ENCODE assay signal across 8 mouse cellular contexts in the genomic region with DNA sequence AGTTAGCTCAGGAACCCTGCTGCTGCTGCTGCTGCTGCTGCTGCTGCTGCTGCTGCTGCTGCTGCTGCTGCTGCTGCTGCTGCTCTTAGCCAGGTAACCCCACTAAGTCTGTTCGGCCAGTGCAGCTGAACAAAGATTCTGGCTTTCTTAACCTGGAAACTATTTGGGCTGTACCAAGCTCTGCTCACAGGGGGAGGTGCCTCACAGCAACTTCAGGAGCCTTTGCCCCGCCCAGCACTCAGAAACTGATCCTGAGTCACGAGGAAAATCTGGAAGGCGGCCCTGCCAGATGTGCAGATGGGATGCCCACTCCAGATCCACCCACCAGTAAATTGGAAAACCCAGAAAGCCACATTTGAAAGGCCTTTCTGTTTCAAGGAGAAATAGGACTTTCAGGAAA. TPM values are rescaled to one million over a fixed set of nuclear protein-coding genes. Genes with fewer than 3 reads are reported as not detected.
A peak's percentile ranks its signal among the peaks of the same experiment; 100 is the strongest.
DNase-seq lines count a peak whose midpoint lies in the region; ATAC-seq and TF ChIP-seq lines count a peak whose summit lies in the region.

A gene (minus strand): TSS at position 203 of the 400 bp plus-strand sequence.

- peak within 1 kb of the TSS; percentile 51 for H3K4me2 ChIP-seq in heart, embryonic 15.5 days
- H3K4me2 ChIP-seq in limb, embryonic 14.5 days (replicated peaks; ENCODE audit: low read depth, low read length, severe bottlenecking), result peak within 1 kb of the TSS; percentile 47
- H3K4me2 ChIP-seq in stomach, embryonic 14.5 days (replicated peaks; ENCODE audit: low read depth, low read length), result peak within 1 kb of the TSS; percentile 39
- H3K4me2 ChIP-seq in forebrain, embryonic 15.5 days (replicated peaks), result no peak within 1 kb of the TSS

- no peaks in the 10 kb centered on the region for H3K36me3 ChIP-seq in heart, embryonic 15.5 days
- H3K36me3 ChIP-seq in limb, embryonic 14.5 days (ENCODE audit: control insufficient read depth, insufficient read depth, low read length), result no peaks in the 10 kb centered on the region
- H3K36me3 ChIP-seq in stomach, embryonic 14.5 days (ENCODE audit: control insufficient read depth, insufficient read depth, low read length), result no peaks in the 10 kb centered on the region
- no peaks in the 10 kb centered on the region for H3K36me3 ChIP-seq in forebrain, embryonic 15.5 days

- no peaks in the 10 kb centered on the region for H3K27me3 ChIP-seq in heart, embryonic 15.5 days
- no peaks in the 10 kb centered on the region for H3K27me3 ChIP-seq in limb, embryonic 14.5 days (ENCODE audit: control insufficient read depth, insufficient read depth, low read length)
- 0 out of 2 replicates have a peak, but pooled peaks cover 2% of the 10 kb centered on the region for H3K27me3 ChIP-seq in stomach, embryonic 14.5 days (ENCODE audit: control insufficient read depth, insufficient read depth, low read length)
- no peaks in the 10 kb centered on the region for H3K27me3 ChIP-seq in forebrain, embryonic 15.5 days

- no peak for TF ChIP-seq POLR2A in limb, embryonic 14.5 days (IDR thresholded peaks at IDR 0.05; ENCODE audit: borderline replicate concordance, extremely low read depth, insufficient read depth, insufficient read length)

- no peaks in the 10 kb centered on the region for H3K4me1 ChIP-seq in heart, embryonic 15.5 days (replicated peaks)
- peaks cover 3% of the 10 kb centered on the region; the same call in 1 of the 2 replicates for H3K4me1 ChIP-seq in limb, embryonic 14.5 days (ENCODE audit: control insufficient read depth, insufficient read depth, low read length)
- no peaks in the 10 kb centered on the region for H3K4me1 ChIP-seq in stomach, embryonic 14.5 days (ENCODE audit: control insufficient read depth, insufficient read depth, low read length)
- H3K4me1 ChIP-seq in forebrain, embryonic 15.5 days, result no peaks in the 10 kb centered on the region

- H3K9me3 ChIP-seq in heart, embryonic 15.5 days (replicated peaks), result no peaks in the 10 kb centered on the region
- no peaks in the 10 kb centered on the region for H3K9me3 ChIP-seq in limb, embryonic 14.5 days (ENCODE audit: control insufficient read depth, low read length)
- H3K9me3 ChIP-seq in stomach, embryonic 14.5 days (ENCODE audit: control insufficient read depth, low read depth, low read length), result no peaks in the 10 kb centered on the region
- no peaks in the 10 kb centered on the region for H3K9me3 ChIP-seq in forebrain, embryonic 15.5 days

- 17% methylated on average over 4 of the region's 4 CpGs for WGBS in heart, embryonic 15.5 days
- 25% methylated on average over 4 of the region's 4 CpGs for WGBS in limb, embryonic 14.5 days
- WGBS in stomach, embryonic 14.5 days, result 25% methylated on average over 4 of the region's 4 CpGs
- 40% methylated on average over 4 of the region's 4 CpGs for WGBS in forebrain, embryonic 15.5 days

- peak within 1 kb of the TSS; percentile 47 for H3K4me3 ChIP-seq in heart, embryonic 15.5 days
- peak within 1 kb of the TSS; percentile 48 for H3K4me3 ChIP-seq in limb, embryonic 14.5 days (replicated peaks; ENCODE audit: low read length)
- H3K4me3 ChIP-seq in stomach, embryonic 14.5 days (ENCODE audit: low read depth, low read length), result peak within 1 kb of the TSS; percentile 33
- H3K4me3 ChIP-seq in forebrain, embryonic 15.5 days, result no peak within 1 kb of the TSS

- peak; percentile 2 for DNase-seq in ovary, postnatal 14 days (ENCODE audit: low spot score)
- DNase-seq in ovary, postnatal 36 days (ENCODE audit: low spot score), result no peak
- peak; percentile 86 for DNase-seq in limb, embryonic 14.5 days (ENCODE audit: low spot score)
- DNase-seq in thymus, postnatal 14 days, result no peak
- DNase-seq in adrenal gland, postnatal 36 days, result no peak

- H3K27ac ChIP-seq in heart, embryonic 15.5 days, result peak within 1 kb of the TSS; percentile 40; the same call in 1 of the 2 replicates
- peak within 1 kb of the TSS; percentile 75 for H3K27ac ChIP-seq in limb, embryonic 14.5 days (replicated peaks; ENCODE audit: low read depth, low read length)
- H3K27ac ChIP-seq in stomach, embryonic 14.5 days (ENCODE audit: low read length), result no peak within 1 kb of the TSS
- H3K27ac ChIP-seq in forebrain, embryonic 15.5 days (replicated peaks), result no peak within 1 kb of the TSS

- H3K9ac ChIP-seq in heart, embryonic 15.5 days, result peak within 1 kb of the TSS; percentile 9; the same call in 1 of the 2 replicates
- peak within 1 kb of the TSS; percentile 66 for H3K9ac ChIP-seq in limb, embryonic 14.5 days (ENCODE audit: low read depth, low read length, severe bottlenecking)
- peak within 1 kb of the TSS; percentile 21; the same call in 1 of the 2 replicates for H3K9ac ChIP-seq in stomach, embryonic 14.5 days (replicated peaks; ENCODE audit: low read depth, low read length)
- H3K9ac ChIP-seq in forebrain, embryonic 15.5 days (replicated peaks), result no peak within 1 kb of the TSS

- ATAC-seq in heart, embryonic 15.5 days (replicated peaks; ENCODE audit: insufficient number of reproducible peaks, insufficient read depth, low FRiP score, low read depth), result peak; percentile 74; the same call in 1 of the 2 replicates
- peak; percentile 90 for ATAC-seq in limb, embryonic 14.5 days (ENCODE audit: low FRiP score, low read depth)
- ATAC-seq in stomach, embryonic 14.5 days (ENCODE audit: insufficient number of reproducible peaks, insufficient read depth, low FRiP score, low read depth), result peak; percentile 82
- ATAC-seq in forebrain, embryonic 15.5 days (replicated peaks), result no peak

RNA-seq across cellular contexts. Expression of the gene that starts here (rescaled TPM):
- polyA plus RNA-seq in heart, embryonic 15.5 days (2015; fragmentation: Nextera tagmentation; extraction: Ambion mirVana), result 88.8 and 108 TPM in 2 replicates
- 475 and 478 TPM in 2 replicates for polyA plus RNA-seq in limb, embryonic 14.5 days (2012; rRNA removed)
- 404 and 425 TPM in 2 replicates for polyA plus RNA-seq in limb, embryonic 14.5 days (2014; fragmentation: Nextera tagmentation; extraction: Ambion mirVana)
- 117 and 131 TPM in 2 replicates for polyA plus RNA-seq in stomach, embryonic 14.5 days (2014; fragmentation: Nextera tagmentation; extraction: Ambion mirVana)
- under 1 TPM; 0.40 to 0.50 TPM for total RNA-seq in adrenal gland, postnatal 36 days (2021)
- 1.4 and 2.0 TPM in 2 replicates for polyA plus RNA-seq in forebrain, embryonic 15.5 days (2015; fragmentation: Nextera tagmentation; extraction: Ambion mirVana)

Comparison
In these comparisons a context has a peak if more than half of its experiments do, and no peak if none do; other contexts are left out.
1. RNA of the gene that starts here (polyA plus RNA-seq): 404 to 478 TPM in limb, embryonic 14.5 days, 117 to 131 TPM in stomach, embryonic 14.5 days and 88.8 to 108 TPM in heart, embryonic 15.5 days; 1.4 to 2.0 TPM in forebrain, embryonic 15.5 days; every median in the first group is over 10 times any median in the second.
2. DNase-seq: peak in ovary, postnatal 14 days (single experiment) and limb, embryonic 14.5 days (single experiment); none in ovary, postnatal 36 days (single experiment), thymus, postnatal 14 days (single experiment) and adrenal gland, postnatal 36 days (0 of 2).
3. H3K27ac ChIP-seq: peak in heart, embryonic 15.5 days (single experiment) and limb, embryonic 14.5 days (single experiment); none in stomach, embryonic 14.5 days (single experiment) and forebrain, embryonic 15.5 days (single experiment).